Mouse (Mus musculus): ENCODE data around the gene Slc26a11.
A peak's percentile ranks its signal among the peaks of the same experiment; 100 is the strongest.
"Not testable (repeated sequence)": the region's sequence is repeated elsewhere in the genome, so short reads cannot be mapped to it uniquely, and the experiment has no call there.

Slc26a11 gene

DNA sequence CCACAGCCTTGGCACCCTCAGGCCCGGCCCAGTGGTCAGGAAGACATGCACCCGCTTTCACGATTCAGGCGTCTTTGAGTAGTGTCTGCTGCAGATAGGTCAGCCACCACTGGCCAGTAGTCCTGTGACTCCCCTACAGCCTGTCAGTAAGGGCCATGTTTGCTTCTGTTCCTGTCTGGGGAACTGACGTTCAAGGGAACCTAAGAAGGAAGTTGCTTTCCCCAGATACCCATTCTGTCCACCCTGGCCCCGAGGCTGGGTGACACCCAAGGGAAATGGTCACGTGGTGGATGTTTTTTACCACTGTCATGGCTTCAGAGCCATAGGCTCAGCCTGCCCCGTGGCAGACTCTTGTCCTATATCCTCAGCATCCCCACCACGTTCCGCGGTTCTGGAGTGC, 22.0 kb downstream of the Slc26a11 start:
- TF ChIP-seq CTCF (conservative IDR thresholded peaks at IDR 0.05; ENCODE audit: low read length) (no peak), NANOG (IDR thresholded peaks at IDR 0.05; ENCODE audit: borderline replicate concordance, low read length) (no peak), POU5F1 (IDR thresholded peaks at IDR 0.05; ENCODE audit: borderline replicate concordance, low read length) (no peak)
- H3K9me3 ChIP-seq (ENCODE audit: low read length) = no peaks in the 10 kb centered on the region
- no peaks in the 10 kb centered on the region for H3K27me3 ChIP-seq (ENCODE audit: insufficient read depth, low read length)
- H3K36me3 ChIP-seq (ENCODE audit: insufficient read depth, low read length) = no peaks in the 10 kb centered on the region; the same call in 1 of the 2 replicates
- peaks cover 42% of the 10 kb centered on the region for H3K4me1 ChIP-seq (replicated peaks; ENCODE audit: low read depth, low read length)
- no peak overlapping the region for H3K4me3 ChIP-seq (replicated peaks; ENCODE audit: low read length)

- Histone ChIP-seq H3K36me3 (ENCODE audit: insufficient read depth, low read length) (no peaks in the 10 kb centered on the region; the same call in 1 of the 2 replicates), H3K27me3 (ENCODE audit: insufficient read depth, low read length) (no peaks in the 10 kb centered on the region), H3K4me1 (replicated peaks; ENCODE audit: low read depth, low read length) (peaks cover 48% of the 10 kb centered on the region), H3K9me3 (ENCODE audit: low read length) (no peaks in the 10 kb centered on the region), H3K4me3 (replicated peaks; ENCODE audit: low read length) (no peak overlapping the region)
- TF ChIP-seq POU5F1 (IDR thresholded peaks at IDR 0.05; ENCODE audit: borderline replicate concordance, low read length) (no peak), CTCF (conservative IDR thresholded peaks at IDR 0.05; ENCODE audit: low read length) (no peak), NANOG (IDR thresholded peaks at IDR 0.05; ENCODE audit: borderline replicate concordance, low read length) (no peak)
Measured at GRCm38 (mm10) chr11:119378551-119378950, 23.2 kb downstream of the Slc26a11 start.

DNA sequence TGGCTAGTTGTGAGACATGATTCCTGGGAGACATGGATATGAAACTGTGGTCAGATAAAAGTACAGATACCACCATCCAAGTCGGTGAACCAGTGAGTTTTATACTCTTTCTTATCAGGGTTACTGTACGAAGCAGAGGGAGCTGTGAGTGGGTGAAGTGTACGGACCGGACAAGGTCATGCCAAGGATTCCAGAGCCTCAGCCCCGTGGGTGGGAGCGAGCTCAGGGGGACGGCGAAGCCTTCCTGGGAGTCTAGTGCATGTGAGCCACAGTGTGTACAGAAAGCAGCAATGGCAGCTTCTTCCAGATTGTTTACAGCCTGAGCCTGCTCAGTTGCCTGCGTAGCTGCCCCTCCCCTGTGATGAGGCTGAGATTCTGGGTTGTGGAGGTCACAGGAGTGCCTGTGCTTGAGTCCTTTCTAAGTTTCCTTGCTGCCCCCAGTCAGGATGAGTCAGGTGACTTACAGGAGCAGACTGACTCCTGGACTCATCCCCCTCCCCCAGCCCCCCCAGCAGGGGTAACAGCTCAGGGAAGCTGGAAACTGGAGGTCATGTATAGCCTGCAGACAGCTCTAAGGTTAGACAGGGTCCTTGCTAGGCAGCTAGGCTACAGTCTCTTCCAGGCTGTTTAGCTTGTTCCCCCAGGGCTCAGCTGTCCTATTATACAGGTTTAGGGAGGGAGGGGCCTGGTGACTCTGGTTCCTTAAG, 26.4 kb downstream of the Slc26a11 start:
- no peak overlapping the region for H3K4me3 ChIP-seq (replicated peaks; ENCODE audit: low read length)
- TF ChIP-seq NANOG (IDR thresholded peaks at IDR 0.05; ENCODE audit: borderline replicate concordance, low read length) = no peak
- TF ChIP-seq CTCF (conservative IDR thresholded peaks at IDR 0.05; ENCODE audit: low read length) = no peak
- TF ChIP-seq POU5F1 (IDR thresholded peaks at IDR 0.05; ENCODE audit: borderline replicate concordance, low read length) = no peak
- H3K36me3 ChIP-seq (ENCODE audit: insufficient read depth, low read length) = no peaks in the 10 kb centered on the region; the same call in 1 of the 2 replicates
- no peaks in the 10 kb centered on the region for H3K27me3 ChIP-seq (ENCODE audit: insufficient read depth, low read length)
- H3K9me3 ChIP-seq (ENCODE audit: low read length) = no peaks in the 10 kb centered on the region
- H3K4me1 ChIP-seq (replicated peaks; ENCODE audit: low read depth, low read length) = peaks cover 44% of the 10 kb centered on the region

GRCm38 (mm10) chr11:119382338-119382850, 27.0 kb downstream of the Slc26a11 start:
- H3K36me3 ChIP-seq (ENCODE audit: insufficient read depth, low read length) = no peaks in the 10 kb centered on the region; the same call in 1 of the 2 replicates
- no peaks in the 10 kb centered on the region for H3K9me3 ChIP-seq (ENCODE audit: low read length)
- H3K4me1 ChIP-seq (replicated peaks; ENCODE audit: low read depth, low read length) = peaks cover 50% of the 10 kb centered on the region
- H3K27me3 ChIP-seq (ENCODE audit: insufficient read depth, low read length) = no peaks in the 10 kb centered on the region
- H3K4me3 ChIP-seq (replicated peaks; ENCODE audit: low read length) = no peak overlapping the region
- TF ChIP-seq CTCF (conservative IDR thresholded peaks at IDR 0.05; ENCODE audit: low read length) (no peak), POU5F1 (IDR thresholded peaks at IDR 0.05; ENCODE audit: borderline replicate concordance, low read length) (no peak), NANOG (IDR thresholded peaks at IDR 0.05; ENCODE audit: borderline replicate concordance, low read length) (no peak)

DNA sequence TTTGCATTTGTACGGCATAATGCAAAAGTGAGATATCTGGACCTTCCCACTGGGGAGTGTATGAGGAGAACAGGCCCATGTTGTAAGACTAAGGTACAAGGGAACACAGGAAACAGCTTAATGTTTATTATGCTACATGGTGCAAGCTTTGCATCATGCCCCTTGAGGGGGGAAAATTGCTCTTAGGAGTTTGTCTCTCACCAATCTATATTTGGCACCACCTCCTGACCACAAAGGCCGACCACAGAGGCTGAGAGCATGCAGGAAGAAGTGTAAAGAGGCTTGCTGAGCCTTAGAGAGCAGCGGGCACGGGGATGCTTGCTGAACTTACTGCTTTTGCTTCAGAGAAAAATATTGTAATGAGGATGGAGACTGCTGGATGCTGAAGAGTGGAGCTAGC, 29.5 kb downstream of the Slc26a11 start:
- H3K9me3 ChIP-seq (ENCODE audit: low read length) = no peaks in the 10 kb centered on the region
- no peaks in the 10 kb centered on the region; the same call in 1 of the 2 replicates for H3K36me3 ChIP-seq (ENCODE audit: insufficient read depth, low read length)
- no peak for TF ChIP-seq POU5F1 (IDR thresholded peaks at IDR 0.05; ENCODE audit: borderline replicate concordance, low read length)
- no peak for TF ChIP-seq NANOG (IDR thresholded peaks at IDR 0.05; ENCODE audit: borderline replicate concordance, low read length)
- no peak for TF ChIP-seq CTCF (conservative IDR thresholded peaks at IDR 0.05; ENCODE audit: low read length)

GRCm38 (mm10) chr11:119386306-119386705, 30.9 kb downstream of the Slc26a11 start:
- Histone ChIP-seq H3K36me3 (ENCODE audit: insufficient read depth, low read length) (no peaks in the 10 kb centered on the region), H3K4me1 (replicated peaks; ENCODE audit: low read depth, low read length) (peaks cover 68% of the 10 kb centered on the region), H3K4me3 (replicated peaks; ENCODE audit: low read length) (no peak overlapping the region), H3K27me3 (ENCODE audit: insufficient read depth, low read length) (peaks cover 39% of the 10 kb centered on the region), H3K9me3 (ENCODE audit: low read length) (no peaks in the 10 kb centered on the region)
- TF ChIP-seq POU5F1 (IDR thresholded peaks at IDR 0.05; ENCODE audit: borderline replicate concordance, low read length) = no peak
- no peak for TF ChIP-seq NANOG (IDR thresholded peaks at IDR 0.05; ENCODE audit: borderline replicate concordance, low read length)
- TF ChIP-seq CTCF (conservative IDR thresholded peaks at IDR 0.05; ENCODE audit: low read length) = no peak

More for the DNA sequence above, 29.5 kb downstream of the Slc26a11 start:
- H3K4me1 ChIP-seq (replicated peaks; ENCODE audit: low read depth, low read length) = peaks cover 64% of the 10 kb centered on the region
- no peak overlapping the region for H3K4me3 ChIP-seq (replicated peaks; ENCODE audit: low read length)
- H3K27me3 ChIP-seq (ENCODE audit: insufficient read depth, low read length) = peaks cover 25% of the 10 kb centered on the region

DNA sequence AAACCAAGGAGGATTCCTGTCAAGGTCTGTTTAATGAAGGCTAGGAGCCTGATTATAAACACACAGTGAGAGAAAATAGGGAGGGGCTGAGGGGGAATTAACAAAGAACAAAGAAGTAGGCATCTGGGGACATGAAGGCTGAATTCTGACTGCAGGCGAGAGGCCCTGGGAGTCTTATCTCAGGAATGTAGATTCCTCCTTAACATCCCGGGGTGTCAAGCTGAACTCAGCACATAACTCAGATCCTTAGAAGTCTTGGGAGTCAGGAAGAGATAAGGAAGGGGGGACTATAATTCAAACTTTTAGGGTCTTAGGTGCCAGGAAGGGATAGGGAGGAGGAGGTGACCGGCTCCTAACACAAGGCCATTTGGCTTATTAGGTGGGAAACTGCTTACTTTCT, 31.9 kb downstream of the Slc26a11 start:
- H3K27me3 ChIP-seq (ENCODE audit: insufficient read depth, low read length) = peaks cover 45% of the 10 kb centered on the region
- H3K36me3 ChIP-seq (ENCODE audit: insufficient read depth, low read length); H3K9me3 ChIP-seq (ENCODE audit: low read length); H3K4me3 ChIP-seq (replicated peaks; ENCODE audit: low read length): not testable (repeated sequence)
- peaks cover 68% of the 10 kb centered on the region for H3K4me1 ChIP-seq (replicated peaks; ENCODE audit: low read depth, low read length)

GRCm38 (mm10) chr11:119389851-119390270, 34.5 kb downstream of the Slc26a11 start:
- peaks cover 86% of the 10 kb centered on the region for H3K4me1 ChIP-seq (replicated peaks; ENCODE audit: low read depth, low read length)
- peaks cover 68% of the 10 kb centered on the region for H3K27me3 ChIP-seq (ENCODE audit: insufficient read depth, low read length)
- TF ChIP-seq POU5F1 (IDR thresholded peaks at IDR 0.05; ENCODE audit: borderline replicate concordance, low read length) (no peak), NANOG (IDR thresholded peaks at IDR 0.05; ENCODE audit: borderline replicate concordance, low read length) (no peak), CTCF (conservative IDR thresholded peaks at IDR 0.05; ENCODE audit: low read length) (no peak)
- no peaks in the 10 kb centered on the region for H3K36me3 ChIP-seq (ENCODE audit: insufficient read depth, low read length)
- no peaks in the 10 kb centered on the region for H3K9me3 ChIP-seq (ENCODE audit: low read length)
- peak overlapping the region; percentile 78 for H3K4me3 ChIP-seq (replicated peaks; ENCODE audit: low read length)

Data from E14TG2a.4 (cell line).